Mouse (Mus musculus) brain, embryonic 14.5 days (tissue): ENCODE measurements at regions not wholly inside any gene's neighbourhood (a gene's known extent, or its start where the extent isn't known, plus 50 kb on each side); places are given as distances from the start of the nearest gene placed in this dataset.

Source experiments
- CTCF ChIP-seq: fragments of 200-500 bp; IDR thresholded peaks from 2 replicates; pipeline ENCODE4 v1.5.1; 2012; ENCODE audit warnings: inconsistent platforms, mild to moderate bottlenecking, moderate library complexity, borderline replicate concordance; ENCODE audit not compliant: insufficient read depth, insufficient read length; ENCODE audit errors: extremely low read depth
- POLR2A ChIP-seq: fragments of 200-500 bp; IDR thresholded peaks from 2 replicates; pipeline ENCODE4 v1.6.1; 2012; ENCODE audit warnings: mild to moderate bottlenecking, inconsistent platforms, borderline replicate concordance; ENCODE audit not compliant: poor library complexity, insufficient read depth, insufficient read length, severe bottlenecking; ENCODE audit errors: extremely low read depth

DNA sequence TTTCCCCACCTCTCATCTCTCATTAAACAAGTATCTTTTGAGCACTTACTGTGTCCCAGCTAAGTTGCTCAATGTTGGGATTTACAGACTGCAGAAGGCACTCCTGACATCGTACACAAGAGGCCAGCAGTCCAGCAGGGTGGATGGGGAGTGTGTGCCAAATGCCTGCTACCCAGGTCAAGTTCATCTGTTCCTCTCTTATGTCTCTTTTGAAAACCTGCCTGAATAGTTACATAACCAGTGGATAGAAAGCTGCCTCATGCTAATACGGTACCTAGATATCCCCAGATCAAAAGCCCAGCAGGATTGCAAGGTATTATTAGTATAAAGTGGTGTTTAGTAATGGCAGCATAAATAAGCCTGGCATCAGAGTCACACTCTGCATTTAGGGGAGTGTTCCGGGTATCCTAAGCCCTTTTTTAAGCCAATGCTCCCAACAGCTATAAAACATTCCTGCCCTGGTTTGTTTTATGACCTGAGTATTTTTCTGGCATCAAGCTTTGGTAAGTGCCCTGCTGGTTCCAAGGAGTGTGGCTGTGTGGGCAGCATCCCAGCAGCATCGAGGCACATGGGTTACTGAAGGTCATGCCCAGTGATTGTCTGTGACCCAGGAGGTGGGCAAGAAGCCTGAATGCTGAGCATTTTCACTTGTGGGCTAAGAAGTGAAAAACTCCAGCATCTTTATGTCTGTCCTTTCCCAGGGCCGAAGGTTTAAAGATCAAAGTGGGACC lies 59.1 kb upstream of the Pomgnt2 start:
- TF ChIP-seq POLR2A, result no peak
- no peak for TF ChIP-seq CTCF
